Mouse (Mus musculus): ENCODE measurements around the gene Isg20l2.
A peak's percentile ranks its signal among the peaks of the same experiment; 100 is the strongest.

Gene Isg20l2

GRCm38 (mm10) chr3:87935201-87935600 is 5.1 kb downstream of the Isg20l2 start:
- peaks cover 90% of the 10 kb centered on the region for H3K36me3 ChIP-seq (ENCODE audit: insufficient read depth, low read length)
- H3K9me3 ChIP-seq (ENCODE audit: low read length): no peaks in the 10 kb centered on the region
- H3K4me3 ChIP-seq (replicated peaks; ENCODE audit: low read length): no peak overlapping the region
- no peak for TF ChIP-seq POU5F1 (IDR thresholded peaks at IDR 0.05; ENCODE audit: borderline replicate concordance, low read length)
- no peak for TF ChIP-seq NANOG (IDR thresholded peaks at IDR 0.05; ENCODE audit: borderline replicate concordance, low read length)
- no peak for TF ChIP-seq CTCF (conservative IDR thresholded peaks at IDR 0.05; ENCODE audit: low read length)
- H3K27me3 ChIP-seq (ENCODE audit: insufficient read depth, low read length): no peaks in the 10 kb centered on the region
- H3K4me1 ChIP-seq (replicated peaks; ENCODE audit: low read depth, low read length): peaks cover 64% of the 10 kb centered on the region

DNA sequence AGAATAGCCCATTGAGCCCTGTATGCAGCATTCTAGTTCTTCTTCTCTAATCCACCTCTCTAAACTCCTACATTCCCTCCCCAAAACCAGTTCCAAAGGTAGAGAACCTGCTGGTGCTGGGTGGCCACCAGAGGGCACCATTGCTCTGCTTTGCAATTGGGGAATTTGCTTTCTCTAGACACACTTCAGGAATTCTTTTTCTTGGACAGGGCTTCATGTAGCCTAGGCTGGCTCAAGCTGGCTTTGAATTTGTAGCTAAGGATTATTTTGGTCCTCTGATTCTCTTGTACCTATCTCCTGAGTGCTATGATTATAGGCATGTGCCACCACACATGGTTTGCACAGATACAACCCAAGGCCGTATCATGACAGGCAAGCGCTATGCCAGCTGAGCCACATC is 5.7 kb downstream of the Isg20l2 start:
- H3K4me1 ChIP-seq (replicated peaks; ENCODE audit: low read depth, low read length): peaks cover 63% of the 10 kb centered on the region

GRCm38 (mm10) chr3:87940611-87941010 is 10.5 kb downstream of the Isg20l2 start:
- no peak overlapping the region for H3K4me3 ChIP-seq (replicated peaks; ENCODE audit: low read length)
- H3K9me3 ChIP-seq (ENCODE audit: low read length): no peaks in the 10 kb centered on the region
- no peak for TF ChIP-seq CTCF (conservative IDR thresholded peaks at IDR 0.05; ENCODE audit: low read length)
- no peak for TF ChIP-seq POU5F1 (IDR thresholded peaks at IDR 0.05; ENCODE audit: borderline replicate concordance, low read length)
- no peak for TF ChIP-seq NANOG (IDR thresholded peaks at IDR 0.05; ENCODE audit: borderline replicate concordance, low read length)
- H3K36me3 ChIP-seq (ENCODE audit: insufficient read depth, low read length): peaks cover 100% of the 10 kb centered on the region
- H3K27me3 ChIP-seq (ENCODE audit: insufficient read depth, low read length): peaks cover 5% of the 10 kb centered on the region
- H3K4me1 ChIP-seq (replicated peaks; ENCODE audit: low read depth, low read length): peaks cover 47% of the 10 kb centered on the region

More for the DNA sequence above, 5.7 kb downstream of the Isg20l2 start:
- peaks cover 96% of the 10 kb centered on the region for H3K36me3 ChIP-seq (ENCODE audit: insufficient read depth, low read length)
- H3K9me3 ChIP-seq (ENCODE audit: low read length): no peaks in the 10 kb centered on the region
- no peaks in the 10 kb centered on the region for H3K27me3 ChIP-seq (ENCODE audit: insufficient read depth, low read length)
- peak; percentile 98 for TF ChIP-seq CTCF (conservative IDR thresholded peaks at IDR 0.05; ENCODE audit: low read length)
- TF ChIP-seq NANOG (IDR thresholded peaks at IDR 0.05; ENCODE audit: borderline replicate concordance, low read length): no peak
- TF ChIP-seq POU5F1 (IDR thresholded peaks at IDR 0.05; ENCODE audit: borderline replicate concordance, low read length): no peak
- H3K4me3 ChIP-seq (replicated peaks; ENCODE audit: low read length): no peak overlapping the region

- Histone ChIP-seq H3K9me3 (ENCODE audit: low read length) (no peaks in the 10 kb centered on the region), H3K27me3 (ENCODE audit: insufficient read depth, low read length) (peaks cover 22% of the 10 kb centered on the region), H3K4me3 (replicated peaks; ENCODE audit: low read length) (no peak overlapping the region), H3K36me3 (ENCODE audit: insufficient read depth, low read length) (peaks cover 83% of the 10 kb centered on the region), H3K4me1 (replicated peaks; ENCODE audit: low read depth, low read length) (peaks cover 51% of the 10 kb centered on the region)
- TF ChIP-seq NANOG (IDR thresholded peaks at IDR 0.05; ENCODE audit: borderline replicate concordance, low read length): no peak
- TF ChIP-seq CTCF (conservative IDR thresholded peaks at IDR 0.05; ENCODE audit: low read length): no peak
- no peak for TF ChIP-seq POU5F1 (IDR thresholded peaks at IDR 0.05; ENCODE audit: borderline replicate concordance, low read length)
Observed at GRCm38 (mm10) chr3:87942471-87942870, 12.4 kb downstream of the Isg20l2 start.

GRCm38 (mm10) chr3:87943586-87943985 is 13.5 kb downstream of the Isg20l2 start:
- H3K4me3 ChIP-seq (replicated peaks; ENCODE audit: low read length): no peak overlapping the region
- H3K4me1 ChIP-seq (replicated peaks; ENCODE audit: low read depth, low read length): peaks cover 58% of the 10 kb centered on the region
- H3K9me3 ChIP-seq (ENCODE audit: low read length): no peaks in the 10 kb centered on the region
- peaks cover 72% of the 10 kb centered on the region for H3K36me3 ChIP-seq (ENCODE audit: insufficient read depth, low read length)
- TF ChIP-seq CTCF (conservative IDR thresholded peaks at IDR 0.05; ENCODE audit: low read length) (no peak), NANOG (IDR thresholded peaks at IDR 0.05; ENCODE audit: borderline replicate concordance, low read length) (no peak), POU5F1 (IDR thresholded peaks at IDR 0.05; ENCODE audit: borderline replicate concordance, low read length) (no peak)
- peaks cover 32% of the 10 kb centered on the region for H3K27me3 ChIP-seq (ENCODE audit: insufficient read depth, low read length)

DNA sequence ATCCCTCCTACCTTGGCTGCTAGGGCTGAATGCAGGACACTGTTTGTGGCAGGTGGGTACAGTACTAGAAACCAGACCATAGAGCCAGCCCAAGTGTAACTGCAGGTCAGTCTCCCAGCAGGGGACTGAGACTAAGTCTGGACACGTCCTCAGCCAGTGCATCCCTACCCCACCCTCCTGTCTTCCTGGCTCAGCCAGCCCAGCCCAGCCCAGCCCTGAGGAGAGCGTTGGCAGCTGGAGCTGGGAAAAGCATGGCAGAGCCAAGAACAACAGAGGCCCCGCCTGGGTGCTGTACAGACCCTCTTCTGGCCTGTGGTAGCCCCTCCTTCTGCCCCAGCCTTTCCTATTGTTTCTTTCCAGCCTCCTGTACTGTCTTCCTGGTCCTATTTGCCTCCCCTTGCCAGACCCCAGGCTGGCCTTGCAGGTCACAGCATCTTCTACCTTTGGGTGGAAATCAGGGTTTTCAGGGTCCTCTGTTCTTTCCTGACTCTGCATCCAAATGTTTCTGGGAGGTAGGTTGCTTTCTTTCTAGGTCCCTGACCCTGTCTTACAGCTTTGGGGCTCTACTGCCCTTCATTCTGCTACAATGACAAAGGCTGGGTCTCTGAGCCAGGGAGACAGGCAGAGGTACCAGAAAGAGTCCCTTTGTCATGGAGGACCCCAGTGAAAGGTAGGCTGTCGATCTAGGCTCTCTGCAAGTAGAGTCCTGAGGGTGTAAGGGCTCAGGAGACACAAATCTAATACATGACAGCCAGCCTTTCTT is 14.9 kb downstream of the Isg20l2 start:
- Histone ChIP-seq H3K27me3 (ENCODE audit: insufficient read depth, low read length) (peaks cover 46% of the 10 kb centered on the region), H3K9me3 (ENCODE audit: low read length) (no peaks in the 10 kb centered on the region), H3K36me3 (ENCODE audit: insufficient read depth, low read length) (peaks cover 58% of the 10 kb centered on the region), H3K4me1 (replicated peaks; ENCODE audit: low read depth, low read length) (peaks cover 71% of the 10 kb centered on the region), H3K4me3 (replicated peaks; ENCODE audit: low read length) (peak overlapping the region; percentile 17; the same call in 1 of the 2 replicates)
- TF ChIP-seq NANOG (IDR thresholded peaks at IDR 0.05; ENCODE audit: borderline replicate concordance, low read length): no peak

DNA sequence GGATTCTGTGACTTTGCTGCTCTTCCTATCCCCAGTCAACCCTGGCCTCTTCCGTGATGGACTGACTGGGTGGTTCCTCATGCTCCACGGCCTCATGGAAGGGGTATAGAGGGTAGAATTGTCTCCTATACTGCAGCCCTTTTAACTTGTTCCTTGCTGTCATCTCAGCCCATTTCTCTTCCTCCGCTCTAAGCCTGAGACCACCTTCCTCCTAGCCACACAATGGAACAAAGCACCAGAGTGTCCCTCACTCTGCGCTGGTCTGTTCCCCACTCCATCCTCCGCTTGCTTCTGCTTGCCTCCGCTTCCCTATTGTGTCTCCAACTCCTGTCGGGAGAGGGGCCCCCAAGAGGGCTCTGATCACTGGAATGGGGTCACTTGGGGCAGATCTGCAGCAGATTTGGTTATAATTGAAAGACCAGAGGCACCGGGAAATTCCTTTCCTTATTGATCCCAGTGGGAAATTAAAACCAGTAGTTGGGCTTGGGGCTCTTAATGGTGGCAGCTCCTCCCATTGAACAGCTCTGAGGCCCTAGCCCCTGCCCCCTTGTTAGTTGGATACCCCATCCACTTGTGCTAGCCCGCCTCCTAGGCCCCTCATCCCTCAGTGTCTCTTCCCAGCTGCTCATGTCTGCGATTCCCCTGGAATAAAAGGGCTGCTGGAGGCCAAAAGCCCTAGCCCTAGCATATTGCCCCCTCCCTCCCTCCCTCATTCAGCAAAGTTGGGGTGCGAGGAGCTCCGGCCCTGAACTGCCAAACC is 15.8 kb downstream of the Isg20l2 start:
- H3K36me3 ChIP-seq (ENCODE audit: insufficient read depth, low read length): peaks cover 49% of the 10 kb centered on the region
- TF ChIP-seq CTCF (conservative IDR thresholded peaks at IDR 0.05; ENCODE audit: low read length): no peak
- no peak for TF ChIP-seq NANOG (IDR thresholded peaks at IDR 0.05; ENCODE audit: borderline replicate concordance, low read length)
- no peak for TF ChIP-seq POU5F1 (IDR thresholded peaks at IDR 0.05; ENCODE audit: borderline replicate concordance, low read length)
- no peaks in the 10 kb centered on the region for H3K9me3 ChIP-seq (ENCODE audit: low read length)
- H3K4me1 ChIP-seq (replicated peaks; ENCODE audit: low read depth, low read length): peaks cover 78% of the 10 kb centered on the region
- 0 out of 2 replicates have a peak overlapping the region, but pooled peaks have one; percentile 17 for H3K4me3 ChIP-seq (replicated peaks; ENCODE audit: low read length)
- H3K27me3 ChIP-seq (ENCODE audit: insufficient read depth, low read length): peaks cover 55% of the 10 kb centered on the region

GRCm38 (mm10) chr3:87946541-87946860 is 16.4 kb downstream of the Isg20l2 start:
- Histone ChIP-seq H3K9me3 (ENCODE audit: low read length) (no peaks in the 10 kb centered on the region), H3K4me3 (replicated peaks; ENCODE audit: low read length) (peak overlapping the region; percentile 48), H3K27me3 (ENCODE audit: insufficient read depth, low read length) (peaks cover 61% of the 10 kb centered on the region), H3K4me1 (replicated peaks; ENCODE audit: low read depth, low read length) (peaks cover 78% of the 10 kb centered on the region), H3K36me3 (ENCODE audit: insufficient read depth, low read length) (peaks cover 43% of the 10 kb centered on the region)
- no peak for TF ChIP-seq POU5F1 (IDR thresholded peaks at IDR 0.05; ENCODE audit: borderline replicate concordance, low read length)
- no peak for TF ChIP-seq NANOG (IDR thresholded peaks at IDR 0.05; ENCODE audit: borderline replicate concordance, low read length)
- TF ChIP-seq CTCF (conservative IDR thresholded peaks at IDR 0.05; ENCODE audit: low read length): no peak

Measured in E14TG2a.4 (cell line).